Mouse (Mus musculus): ENCODE data around the gene Nckap1l. TPM values are rescaled to one million over a fixed set of nuclear protein-coding genes. Genes with fewer than 3 reads are reported as not detected.

Gene Nckap1l
- polyA plus RNA-seq, 1 experiment from 2014 or later = 0.19 TPM

GRCm38 (mm10) chr15:103537011-103537821, 83.6 kb downstream of the Nckap1l start:
- ATAC-seq (peak; percentile 33), DNase-seq (ENCODE audit: low read depth, low spot score) (no peak)
- in situ Hi-C loops (cut with MboI; ENCODE audit: low pct_unique_long_range_greater_than_20kb) = no loop called here
- TF ChIP-seq CTCF (IDR thresholded peaks at IDR 0.05) = no peak
- POLR2A ChIA-PET = no interaction called here
- H3K27me3 ChIP-seq = peaks cover 45% of the 10 kb centered on the region
- CTCF ChIA-PET = no interaction called here

GRCm38 (mm10) chr15:103537822-103538213, 84.2 kb downstream of the Nckap1l start, which contains the start of gene Ppp1r1a:
TSS of gene Ppp1r1a (minus strand) at chr15:103538003.
- peaks cover 45% of the 10 kb centered on the region for H3K27me3 ChIP-seq
- TF ChIP-seq CTCF (IDR thresholded peaks at IDR 0.05) = no peak
- DNase-seq (ENCODE audit: low read depth, low spot score) = no peak
- in situ Hi-C loops (cut with MboI; ENCODE audit: low pct_unique_long_range_greater_than_20kb) = no loop called here
- peak; percentile 34 for ATAC-seq
- POLR2A ChIA-PET = no interaction called here
- CTCF ChIA-PET = interaction anchor here (4.2 kb wide), 1 partner anchor 13 kb away, joined by 15 read pairs; no protein-coding TSS in a partner anchor

- ATAC-seq = no peak
- in situ Hi-C loops (cut with MboI; ENCODE audit: low pct_unique_long_range_greater_than_20kb) = no loop called here
- POLR2A ChIA-PET = no interaction called here
Observed at GRCm38 (mm10) chr15:103539259-103539658, 85.7 kb downstream of the Nckap1l start.

GRCm38 (mm10) chr15:103540646-103541045, 87.1 kb downstream of the Nckap1l start:
- in situ Hi-C loops (cut with MboI; ENCODE audit: low pct_unique_long_range_greater_than_20kb) = no loop called here
- CTCF ChIA-PET = interaction anchor here (0.9 to 4.2 kb wide), 3 partner anchors 10 to 22 kb away, joined by 3 to 15 read pairs (median 3); no protein-coding TSS in a partner anchor
- ATAC-seq (no peak), DNase-seq (ENCODE audit: low read depth, low spot score) (no peak)
- H3K27me3 ChIP-seq = peaks cover 41% of the 10 kb centered on the region
- POLR2A ChIA-PET = no interaction called here
- no peak for TF ChIP-seq CTCF (IDR thresholded peaks at IDR 0.05)

More at GRCm38 (mm10) chr15:103539259-103539658, 85.7 kb downstream of the Nckap1l start:
- CTCF ChIA-PET = interaction anchor here (4.2 kb wide), 1 partner anchor 12 kb away, joined by 15 read pairs; no protein-coding TSS in a partner anchor
- peaks cover 41% of the 10 kb centered on the region for H3K27me3 ChIP-seq
- DNase-seq (ENCODE audit: low read depth, low spot score) = no peak
- TF ChIP-seq CTCF (IDR thresholded peaks at IDR 0.05) = no peak

- peak; percentile 22 for ATAC-seq
- ChIA-PET POLR2A (no interaction called here), CTCF (interaction anchor here (1.2 to 2.2 kb wide), 3 partner anchors 9 to 60 kb away, joined by 3 to 6 read pairs (median 5); no protein-coding TSS in a partner anchor)
- no peak for TF ChIP-seq CTCF (IDR thresholded peaks at IDR 0.05)
- DNase-seq (ENCODE audit: low read depth, low spot score) = no peak
- in situ Hi-C loops (cut with MboI; ENCODE audit: low pct_unique_long_range_greater_than_20kb) = no loop called here
- H3K27me3 ChIP-seq = peaks cover 25% of the 10 kb centered on the region
Observed at GRCm38 (mm10) chr15:103542526-103542925, 88.9 kb downstream of the Nckap1l start.

GRCm38 (mm10) chr15:103547983-103548382, 94.4 kb downstream of the Nckap1l start:
- POLR2A ChIA-PET = no interaction called here
- CTCF ChIA-PET = interaction anchor here (1.8 kb wide), 1 partner anchor 63 kb away, joined by 5 read pairs; no protein-coding TSS in a partner anchor
- ATAC-seq (no peak), DNase-seq (ENCODE audit: low read depth, low spot score) (no peak)
- TF ChIP-seq CTCF (IDR thresholded peaks at IDR 0.05) = peak; percentile 59
- in situ Hi-C loops (cut with MboI; ENCODE audit: low pct_unique_long_range_greater_than_20kb) = no loop called here
- peaks cover 8% of the 10 kb centered on the region for H3K27me3 ChIP-seq

Other genes with a start within 250 kb of the Nckap1l start
- 92.4 TPM for gene Cbx5, start 214.0 kb upstream of the Nckap1l start, polyA plus RNA-seq (2021)
- gene Hnrnpa1, start 213.4 kb upstream of the Nckap1l start, polyA plus RNA-seq (2021) = 667 TPM
- not detected for gene Nfe2, start 195.4 kb upstream of the Nckap1l start, polyA plus RNA-seq (2021)
- gene Copz1, start 181.1 kb upstream of the Nckap1l start, polyA plus RNA-seq (2021) = 163 TPM
- gene Gpr84, start 143.2 kb upstream of the Nckap1l start, polyA plus RNA-seq (2021) = not detected
- 22.9 TPM for gene Zfp385a, start 113.7 kb upstream of the Nckap1l start, polyA plus RNA-seq (2021)
- 48.6 TPM for gene Itga5, start 87.0 kb upstream of the Nckap1l start, polyA plus RNA-seq (2021)
- gene Gtsf1, start 23.3 kb upstream of the Nckap1l start, polyA plus RNA-seq (2021) = not detected
- gene Gtsf2, start 5.3 kb upstream of the Nckap1l start, polyA plus RNA-seq (2021) = 0.17 TPM
- 1.4 TPM for gene Pde1b, start 49.2 kb downstream of the Nckap1l start, polyA plus RNA-seq (2021)
- 9.4 TPM for gene Ppp1r1a, start 84.2 kb downstream of the Nckap1l start, polyA plus RNA-seq (2021)
- gene Glycam1, start 111.3 kb downstream of the Nckap1l start, polyA plus RNA-seq (2021) = not detected

Measured in Patski (cell line).